Mouse (Mus musculus) embryonic fibroblast, embryonic 13.5 days (primary cell): ENCODE measurements around the gene H2afv.

Source experiments
- CTCF ChIP-seq: IDR thresholded peaks from 2 replicates; pipeline ENCODE4 v1.5.1; 2011; ENCODE audit warnings: mild to moderate bottlenecking, control low read depth, low read length, moderate library complexity, borderline replicate concordance; ENCODE audit not compliant: insufficient read depth
- POLR2A ChIP-seq: IDR thresholded peaks from 2 replicates; pipeline ENCODE4 v1.6.1; 2011; ENCODE audit warnings: low read depth, mild to moderate bottlenecking, control low read depth, low read length, moderate library complexity

DNA sequence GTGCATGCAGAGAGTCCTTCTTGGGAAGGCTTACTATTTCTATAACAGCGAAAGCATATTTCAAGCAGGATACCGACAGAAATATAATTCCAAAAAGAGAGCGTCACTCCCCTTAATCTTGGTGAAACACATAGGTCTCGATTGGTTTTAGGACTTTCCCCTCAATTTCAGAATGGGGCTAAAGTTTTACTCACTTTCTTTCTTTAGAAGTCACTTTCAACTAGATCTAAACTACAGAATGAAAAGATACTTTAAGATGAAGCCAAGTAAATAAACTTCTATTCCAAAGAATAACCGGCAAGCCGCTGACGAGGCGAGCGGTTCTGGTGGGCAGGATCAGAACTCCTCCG is 541 bp downstream of the H2afv start:
- TF ChIP-seq POLR2A = peak; percentile 29; the same call in 1 of the 2 replicates
- no peak for TF ChIP-seq CTCF
